Mouse (Mus musculus) G1E (cell line): ENCODE measurements around the gene Rnf157.

ENCODE experiments used
- CTCF ChIP-seq: IDR thresholded peaks from 2 replicates; pipeline ENCODE4 v1.5.1; 2012; ENCODE audit warnings: low read depth, low read length, inconsistent platforms, mixed read lengths
- GATA1 ChIP-seq: IDR thresholded peaks from 2 replicates; pipeline ENCODE4 v1.6.1; 2012; ENCODE audit warnings: borderline replicate concordance, low read length, inconsistent platforms, mixed read lengths
- POLR2AphosphoS5 ChIP-seq: IDR thresholded peaks from 2 replicates; pipeline ENCODE4 v1.6.1; 2012; ENCODE audit warnings: low read depth, low read length, inconsistent platforms; ENCODE audit not compliant: insufficient replicate concordance

- TF ChIP-seq CTCF: no peak
- TF ChIP-seq GATA1: no peak
- no peak for TF ChIP-seq POLR2AphosphoS5
Observed at GRCm38 (mm10) chr11:116428872-116429859, 16.3 kb upstream of the Rnf157 start.
